Mouse (Mus musculus) embryonic facial prominence, embryonic 10.5 days (tissue): ENCODE data around the gene Tnfrsf13c. TPM values are rescaled to one million over a fixed set of nuclear protein-coding genes. Genes with fewer than 3 reads are reported as not detected.

Source experiments
- DNase-seq: peaks from one replicate; pipeline ENCODE4 v3.0.0-alpha.2; 2017; ENCODE audit warnings: low spot score
- H3K27ac ChIP-seq: fragments of 300-500 bp; sonication (generic); replicated peaks from 2 replicates; pipeline ENCODE4 v1.5.1; 2016; ENCODE audit warnings: mild to moderate bottlenecking
- H3K27me3 ChIP-seq: fragments of 300-500 bp; sonication (generic); replicated peaks from 2 replicates; pipeline ENCODE4 v1.6.1; 2016; ENCODE audit warnings: low read depth, mild to moderate bottlenecking; ENCODE audit not compliant: poor library complexity, severe bottlenecking
- H3K36me3 ChIP-seq: fragments of 300-500 bp; sonication (generic); replicated peaks from 2 replicates; pipeline ENCODE4 v1.6.1; 2016; ENCODE audit warnings: mild to moderate bottlenecking, moderate library complexity
- H3K4me1 ChIP-seq: fragments of 300-500 bp; sonication (generic); 2 replicates; pipeline ENCODE4 v1.6.1; 2016
- H3K4me3 ChIP-seq: fragments of 300-500 bp; sonication (generic); 2 replicates; pipeline ENCODE4 v1.5.1; 2016; ENCODE audit warnings: mild to moderate bottlenecking, moderate library complexity
- H3K9me3 ChIP-seq: fragments of 300-500 bp; sonication (generic); 2 replicates; pipeline ENCODE4 v1.6.1; 2016; ENCODE audit warnings: mild to moderate bottlenecking
- WGBS: fragments of 180-500 bp; shearing (Covaris S2); methylation state at CpG from one replicate; pipeline ENCODE4 v1.1.7; 2016; 5-methylcytosine and 5-hydroxymethylcytosine counted together
- polyA plus RNA-seq: library from polyadenylated mRNA; unstranded; fragments of >200 nt; fragmentation: Nextera tagmentation; extraction: Ambion mirVana; gene quantifications from 2 replicates; pipeline ENCODE4 v1.2.1, GENCODE M21; 2016

Gene Tnfrsf13c
- polyA plus RNA-seq, 1 experiment from 2014 or later, result 0.75 TPM

DNA sequence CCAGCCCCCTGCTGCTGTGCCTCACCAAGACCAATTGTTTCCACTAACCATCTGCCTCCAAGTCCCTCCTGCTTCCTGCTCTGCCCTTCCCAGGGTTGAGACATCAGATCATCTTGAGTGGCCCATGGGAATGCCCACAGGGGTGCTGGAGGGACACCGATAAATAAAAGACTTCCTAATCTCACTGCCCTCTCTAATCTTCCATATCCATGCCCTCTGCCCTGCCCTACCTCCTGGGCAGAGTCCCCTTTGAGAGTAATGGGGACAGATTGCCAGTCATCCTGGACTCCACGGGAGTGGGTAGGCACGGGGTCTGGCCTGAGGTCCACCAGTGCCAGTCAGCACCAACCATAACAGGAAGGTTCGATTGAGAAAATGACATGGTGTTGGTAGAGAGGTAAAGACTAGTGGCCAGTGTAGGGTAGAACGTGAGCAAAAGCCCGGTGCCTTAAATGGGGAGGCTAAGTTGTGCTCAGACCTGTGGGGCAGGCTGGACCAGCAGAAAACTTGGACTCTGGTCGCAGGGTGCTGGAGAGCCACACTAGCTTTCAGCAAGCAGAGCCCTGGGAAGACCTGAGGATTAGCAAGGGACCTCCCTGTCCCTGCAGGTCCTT lies 540 bp upstream of the Tnfrsf13c start:
- 30% methylated on average over 7 of the region's 7 CpGs for WGBS
- Histone ChIP-seq H3K27me3 (peaks cover 64% of the 10 kb centered on the region), H3K27ac (0 out of 2 replicates have a peak overlapping the region, but pooled peaks have one; percentile 24)

DNA sequence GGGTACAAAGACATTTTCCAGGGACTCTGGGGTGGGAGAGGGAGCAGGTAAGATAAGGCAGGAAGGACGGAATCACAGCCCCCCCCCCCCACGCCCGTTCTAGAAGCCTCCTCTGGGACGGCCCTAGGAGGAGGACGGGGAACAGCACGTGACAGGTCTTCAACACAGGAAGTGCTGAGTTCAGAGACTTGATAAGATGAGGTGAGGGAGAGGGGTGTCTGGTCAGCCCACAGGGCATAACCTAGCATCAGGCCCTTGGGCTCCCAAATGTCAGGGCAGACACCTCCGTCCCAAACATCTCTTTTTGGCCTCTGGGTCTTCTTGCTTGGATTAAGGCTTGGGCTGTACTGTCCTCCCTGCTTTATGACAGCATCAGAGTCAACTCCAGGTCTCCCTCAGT lies 918 bp downstream of the Tnfrsf13c start:
- DNase-seq, result no peak
- peaks cover 74% of the 10 kb centered on the region for H3K27me3 ChIP-seq
- 45% methylated on average over 7 of the region's 7 CpGs for WGBS
- peaks cover 42% of the 10 kb centered on the region for H3K4me1 ChIP-seq
- H3K4me3 ChIP-seq, result peak overlapping the region; percentile 54
- no peak overlapping the region for H3K27ac ChIP-seq
- H3K36me3 ChIP-seq, result no peaks in the 10 kb centered on the region
- no peaks in the 10 kb centered on the region for H3K9me3 ChIP-seq

More for the DNA sequence above, 540 bp upstream of the Tnfrsf13c start:
- DNase-seq, result no peak
- Histone ChIP-seq H3K36me3 (no peaks in the 10 kb centered on the region), H3K4me3 (peak overlapping the region; percentile 54), H3K9me3 (no peaks in the 10 kb centered on the region), H3K4me1 (peaks cover 43% of the 10 kb centered on the region)

DNA sequence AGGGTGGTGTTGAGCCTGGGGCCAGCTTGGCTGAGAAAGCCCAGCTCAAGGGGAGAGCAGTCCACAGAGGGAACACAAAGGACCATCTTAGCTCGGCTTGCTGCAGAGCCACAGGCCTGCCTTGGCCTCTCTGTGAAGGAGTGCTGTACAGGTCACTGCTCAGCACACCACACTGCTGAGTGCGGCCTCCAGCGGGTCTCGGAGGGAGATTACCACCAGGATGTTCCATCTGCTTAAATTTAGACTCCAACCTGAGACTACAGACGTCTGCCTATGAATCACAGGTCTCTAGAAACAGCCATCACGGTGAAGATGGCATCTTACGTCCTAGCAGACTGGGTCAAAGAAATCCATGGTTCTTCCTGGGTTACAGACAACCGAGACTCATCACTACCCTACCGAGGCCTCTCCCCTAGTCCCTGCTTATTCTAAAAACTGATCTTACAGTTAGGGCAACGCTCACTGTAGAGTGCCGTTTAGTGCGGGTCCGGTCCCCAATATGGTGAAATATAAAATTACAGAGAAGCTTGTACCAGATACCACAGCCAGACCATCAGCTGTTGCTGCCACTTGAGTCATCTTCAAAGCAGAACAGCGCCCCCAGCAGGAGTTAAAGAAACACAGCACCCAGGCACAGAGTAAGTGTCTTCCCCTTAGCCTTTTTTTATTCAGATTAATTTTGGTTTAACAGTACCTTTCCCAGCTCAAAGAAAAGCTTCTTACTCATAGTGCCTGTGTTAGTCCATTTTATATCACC lies 2.9 kb downstream of the Tnfrsf13c start:
- peaks cover 57% of the 10 kb centered on the region for H3K4me1 ChIP-seq
- peaks cover 87% of the 10 kb centered on the region for H3K27me3 ChIP-seq

DNA sequence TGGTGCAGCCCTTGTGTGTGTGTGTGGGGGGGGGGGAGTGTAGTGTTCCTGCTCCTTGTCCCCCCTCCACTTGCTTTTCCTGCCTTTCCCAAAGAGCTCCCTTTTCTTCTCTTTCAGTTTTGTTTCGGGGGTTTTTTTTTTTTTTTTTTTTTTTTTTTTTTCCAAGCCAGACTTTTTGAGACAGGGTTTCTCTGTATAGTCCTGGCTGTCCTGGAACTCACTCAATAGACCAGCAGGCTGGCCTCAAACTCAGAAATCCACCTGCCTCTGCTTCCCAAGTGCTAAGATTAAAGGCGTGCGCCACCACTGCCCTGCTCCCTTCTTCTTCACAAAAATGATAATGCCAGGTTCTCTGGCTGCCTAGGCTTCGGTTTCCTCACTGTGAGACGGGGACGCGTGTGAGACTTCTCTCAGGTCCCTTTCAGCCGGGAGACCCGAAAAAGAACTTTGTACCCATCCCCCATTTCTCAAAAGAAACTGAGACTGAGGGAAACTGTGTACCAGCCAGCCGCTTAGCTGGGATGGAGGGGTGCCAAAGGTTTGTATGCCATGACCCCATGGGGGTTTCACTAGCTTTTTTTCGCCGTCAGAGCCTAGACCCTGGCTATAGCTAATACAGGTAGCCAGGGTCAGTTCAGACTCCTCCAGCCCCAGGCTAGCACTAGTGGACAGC lies 4.0 kb downstream of the Tnfrsf13c start:
- no peak overlapping the region for H3K27ac ChIP-seq
- H3K27me3 ChIP-seq, result peaks cover 87% of the 10 kb centered on the region
- H3K4me3 ChIP-seq, result no peak overlapping the region
- H3K36me3 ChIP-seq, result no peaks in the 10 kb centered on the region
- no peak for DNase-seq
- no peaks in the 10 kb centered on the region for H3K9me3 ChIP-seq
- WGBS, result 58% methylated on average over 12 of the region's 12 CpGs
- peaks cover 65% of the 10 kb centered on the region for H3K4me1 ChIP-seq

More for the DNA sequence above, 2.9 kb downstream of the Tnfrsf13c start:
- no peak overlapping the region for H3K27ac ChIP-seq
- H3K36me3 ChIP-seq, result no peaks in the 10 kb centered on the region
- no peak overlapping the region for H3K4me3 ChIP-seq
- DNase-seq, result peak; percentile 11
- WGBS, result 51% methylated on average over 14 of the region's 14 CpGs
- H3K9me3 ChIP-seq, result no peaks in the 10 kb centered on the region

DNA sequence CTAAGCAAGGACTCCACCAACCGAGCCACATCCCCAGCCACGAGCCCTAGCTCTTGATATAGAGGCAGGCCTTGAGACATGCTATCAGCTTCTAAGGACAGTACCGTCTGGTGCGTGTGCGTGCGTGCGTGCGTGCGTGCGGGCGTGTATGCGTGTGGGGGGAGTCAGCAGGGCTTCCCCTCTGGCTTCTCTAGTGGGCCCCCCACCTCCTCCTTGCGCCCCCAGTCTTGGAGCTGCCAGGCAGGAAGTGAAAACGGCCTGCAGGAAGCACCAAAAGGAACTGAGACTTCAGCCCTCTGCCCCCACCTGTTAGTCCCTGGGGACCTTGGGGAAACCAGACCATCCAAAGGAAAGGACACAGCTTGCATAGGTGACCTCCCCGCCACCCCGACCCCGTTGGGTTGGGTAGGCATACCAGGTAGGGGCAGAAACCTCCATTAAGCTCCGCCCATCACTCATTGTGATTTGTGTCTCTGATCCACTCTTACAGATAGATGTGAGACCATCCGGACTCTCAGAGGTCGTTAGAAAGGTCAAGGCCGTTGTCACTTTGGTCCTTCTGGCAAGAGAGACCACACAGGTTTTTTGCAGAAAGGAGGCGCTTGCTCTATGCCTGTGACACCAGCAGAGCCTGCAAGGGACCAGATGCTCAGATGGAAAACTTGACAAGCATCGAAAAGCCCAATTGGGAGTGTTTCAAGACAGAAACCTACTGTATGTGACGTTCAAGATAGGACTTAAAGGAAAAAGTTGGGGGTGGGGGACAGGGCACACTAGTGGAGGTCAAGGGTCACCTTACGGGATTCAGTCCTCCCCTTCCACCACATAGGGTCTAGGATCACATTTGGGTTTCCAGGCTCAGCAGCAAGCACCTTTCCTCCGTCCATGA lies 5.1 kb downstream of the Tnfrsf13c start:
- Histone ChIP-seq H3K9me3 (no peaks in the 10 kb centered on the region), H3K36me3 (no peaks in the 10 kb centered on the region), H3K4me1 (peaks cover 56% of the 10 kb centered on the region), H3K4me3 (no peak overlapping the region), H3K27me3 (peaks cover 87% of the 10 kb centered on the region), H3K27ac (no peak overlapping the region)
- WGBS, result 74% methylated on average over 26 of the region's 26 CpGs
- DNase-seq, result no peak

DNA sequence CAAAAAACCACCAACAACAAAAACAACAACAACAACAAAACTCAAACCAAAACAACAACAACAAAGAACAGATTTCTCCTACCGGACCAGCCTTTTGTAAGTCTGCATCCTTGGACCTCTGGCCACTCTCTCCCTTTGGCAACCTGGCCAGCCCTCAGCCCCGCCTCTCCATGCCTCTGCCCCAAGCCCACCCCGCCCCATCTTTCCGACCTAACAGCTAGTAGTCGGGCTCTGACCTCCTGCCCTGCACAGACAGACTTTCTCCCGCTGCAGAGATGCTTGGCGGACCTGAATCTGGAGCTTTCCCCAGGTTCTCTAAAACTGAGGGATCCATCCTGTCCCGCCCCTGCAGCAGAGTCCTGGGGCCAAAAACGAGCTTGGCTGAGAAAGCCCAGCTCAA lies 6.2 kb downstream of the Tnfrsf13c start:
- no peak overlapping the region for H3K27ac ChIP-seq
- DNase-seq, result peak; percentile 15
- H3K27me3 ChIP-seq, result peaks cover 87% of the 10 kb centered on the region
- H3K4me3 ChIP-seq, result no peak overlapping the region
- H3K4me1 ChIP-seq, result peaks cover 50% of the 10 kb centered on the region
- no peaks in the 10 kb centered on the region for H3K9me3 ChIP-seq
- 18% methylated on average over 9 of the region's 9 CpGs for WGBS
- no peaks in the 10 kb centered on the region for H3K36me3 ChIP-seq

DNA sequence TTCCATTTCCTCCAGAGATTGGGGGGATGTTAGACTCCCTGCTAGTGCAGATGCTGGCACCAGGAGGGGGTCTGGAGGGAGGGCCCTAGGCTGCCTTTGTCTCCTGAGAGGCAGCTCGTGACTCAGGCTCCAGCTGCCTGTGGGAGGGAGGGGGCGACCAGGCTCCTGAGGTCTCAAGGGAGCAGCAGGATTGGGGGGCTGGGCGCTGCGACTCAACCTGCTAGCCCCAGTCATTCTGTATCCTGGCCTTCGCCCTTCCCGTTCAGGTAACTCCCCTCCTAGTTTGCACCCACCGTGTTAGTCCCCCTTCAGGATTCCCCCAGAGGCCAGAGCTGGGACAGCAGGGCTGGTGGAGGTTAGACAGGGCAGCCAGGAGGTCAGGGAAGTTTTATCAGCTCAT lies 7.1 kb downstream of the Tnfrsf13c start:
- H3K9me3 ChIP-seq, result no peaks in the 10 kb centered on the region
- DNase-seq, result peak; percentile 34
- H3K27ac ChIP-seq, result no peak overlapping the region; the same call in 1 of the 2 replicates
- peaks cover 87% of the 10 kb centered on the region for H3K27me3 ChIP-seq
- no peak overlapping the region for H3K4me3 ChIP-seq
- H3K36me3 ChIP-seq, result no peaks in the 10 kb centered on the region
- peaks cover 59% of the 10 kb centered on the region for H3K4me1 ChIP-seq
- 10% methylated on average over 7 of the region's 7 CpGs for WGBS

DNA sequence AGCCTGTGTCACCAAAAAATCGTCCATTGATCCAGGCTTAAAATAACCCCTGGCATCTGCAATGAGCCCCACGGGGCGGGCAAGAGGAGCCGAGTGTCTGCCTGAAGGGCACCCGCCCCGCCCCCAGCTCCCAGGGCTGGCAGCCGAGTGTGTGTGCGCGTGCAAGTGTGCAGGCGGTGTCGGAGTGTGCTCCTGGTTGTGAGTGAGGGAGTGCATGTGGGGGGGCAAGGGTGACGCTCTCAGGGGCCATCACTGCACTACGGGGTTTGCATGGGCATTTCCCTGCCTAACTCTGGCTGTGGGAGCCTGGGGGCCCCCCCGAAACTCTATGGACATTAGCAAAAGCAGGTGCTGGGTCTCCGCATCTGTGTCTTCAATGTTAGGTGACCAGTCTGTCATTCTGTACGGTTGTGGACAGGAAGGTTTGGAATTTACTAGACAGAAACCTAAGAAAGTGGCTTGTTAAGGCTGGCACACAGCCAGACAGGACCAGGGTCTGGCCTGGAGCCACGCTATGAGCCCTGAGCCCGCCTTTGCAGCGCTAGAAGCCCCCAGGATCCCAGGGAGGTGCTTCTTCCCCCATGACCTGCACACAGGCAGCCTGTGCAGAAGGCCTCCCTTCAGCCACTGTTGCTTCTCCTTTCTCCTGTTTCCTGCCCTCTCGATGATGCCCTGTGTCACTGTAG lies 7.9 kb downstream of the Tnfrsf13c start:
- Histone ChIP-seq H3K4me3 (no peak overlapping the region), H3K36me3 (no peaks in the 10 kb centered on the region), H3K27ac (no peak overlapping the region), H3K9me3 (no peaks in the 10 kb centered on the region), H3K4me1 (peaks cover 66% of the 10 kb centered on the region), H3K27me3 (peaks cover 89% of the 10 kb centered on the region)
- WGBS, result 43% methylated on average over 20 of the region's 20 CpGs
- DNase-seq, result no peak

DNA sequence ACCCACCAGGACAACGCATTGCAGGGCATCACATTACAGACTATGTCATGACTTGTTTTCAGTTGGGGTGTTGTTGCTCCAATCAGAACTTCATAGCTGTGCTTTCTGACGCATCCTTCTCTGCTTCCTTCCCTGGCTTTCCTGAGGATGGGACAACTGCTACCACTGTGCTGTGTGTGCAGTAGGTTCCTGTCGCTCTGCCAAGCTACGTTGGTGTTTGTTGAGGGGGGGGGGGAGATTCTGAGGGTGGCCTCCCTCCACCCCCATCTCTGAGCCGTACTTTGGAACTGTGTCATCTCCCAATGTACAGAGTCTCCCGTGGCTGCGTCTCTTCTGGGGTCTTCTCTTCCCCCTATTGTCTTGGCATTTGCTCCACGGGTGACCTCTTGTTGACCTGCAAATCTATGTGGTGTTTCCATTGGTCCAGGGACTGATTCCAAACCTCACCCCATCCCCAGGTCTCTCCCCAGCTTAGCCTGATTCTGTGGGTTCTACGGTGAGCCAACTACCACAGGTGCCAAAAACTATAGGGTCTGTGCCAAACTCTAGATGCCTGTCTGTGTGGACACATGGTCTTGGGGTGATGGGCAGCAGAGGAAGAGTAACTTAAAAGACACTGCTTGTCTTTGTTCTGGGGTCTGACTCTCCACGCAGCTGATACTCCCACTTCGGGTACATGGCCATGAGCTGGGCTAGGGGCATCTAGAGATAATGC lies 8.7 kb downstream of the Tnfrsf13c start:
- Histone ChIP-seq H3K4me3 (no peak overlapping the region), H3K36me3 (no peaks in the 10 kb centered on the region), H3K27ac (no peak overlapping the region), H3K27me3 (peaks cover 89% of the 10 kb centered on the region), H3K4me1 (peaks cover 67% of the 10 kb centered on the region), H3K9me3 (no peaks in the 10 kb centered on the region)
- WGBS, result 40% methylated on average over 11 of the region's 11 CpGs
- DNase-seq, result no peak

DNA sequence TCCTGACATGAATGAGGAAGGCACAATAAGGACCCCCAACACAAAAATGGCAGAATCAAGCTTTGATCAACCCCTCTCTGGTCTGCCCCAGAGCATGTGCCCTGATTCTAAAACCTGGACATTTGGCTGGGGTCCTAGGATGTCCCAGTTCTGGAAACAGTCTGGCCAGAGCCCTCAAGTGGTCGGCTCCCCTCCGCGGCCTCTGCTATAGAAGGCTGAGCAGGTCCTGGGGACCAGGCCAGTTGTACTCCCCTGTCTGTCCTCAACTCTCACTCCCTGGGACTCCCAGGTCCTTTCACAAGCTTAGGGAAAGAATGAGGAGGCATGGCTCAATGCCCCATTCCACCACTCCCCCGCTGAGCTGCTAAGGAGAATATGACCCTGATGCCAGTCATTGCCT lies 10.9 kb downstream of the Tnfrsf13c start:
- DNase-seq, result no peak
- peaks cover 59% of the 10 kb centered on the region for H3K4me1 ChIP-seq
- H3K27me3 ChIP-seq, result peaks cover 97% of the 10 kb centered on the region
- WGBS, result 6% methylated on average over 4 of the region's 4 CpGs
- H3K27ac ChIP-seq, result no peak overlapping the region
- peak overlapping the region; percentile 61 for H3K4me3 ChIP-seq
- no peaks in the 10 kb centered on the region for H3K9me3 ChIP-seq
- no peaks in the 10 kb centered on the region for H3K36me3 ChIP-seq

DNA sequence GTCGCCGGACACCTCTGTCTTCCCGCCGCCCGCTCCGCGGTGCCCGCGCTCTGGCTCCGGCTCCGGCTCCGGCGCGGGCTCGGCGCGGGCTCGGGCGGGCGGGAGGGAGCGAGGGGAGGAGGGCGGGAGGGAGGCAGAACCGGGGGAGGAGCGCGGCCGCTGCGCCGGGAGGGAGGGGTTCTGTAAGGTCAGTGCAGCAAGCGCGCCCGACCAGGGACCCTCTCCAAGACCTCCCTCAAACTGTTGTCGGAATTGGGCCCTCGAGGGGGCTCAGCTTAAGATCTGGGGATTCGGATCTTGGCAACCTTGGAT lies 11.5 kb downstream of the Tnfrsf13c start, which contains the start of gene Shisa8:
Gene Shisa8 (minus strand): TSS at position 64 of the 312 bp plus-strand sequence.
- H3K9me3 ChIP-seq, result no peaks in the 10 kb centered on the region
- peak within 1 kb of the TSS; percentile 55; the same call in 1 of the 2 replicates for H3K27ac ChIP-seq
- H3K27me3 ChIP-seq, result peaks cover 98% of the 10 kb centered on the region
- peaks cover 59% of the 10 kb centered on the region for H3K4me1 ChIP-seq
- peak within 1 kb of the TSS; percentile 61 for H3K4me3 ChIP-seq
- H3K36me3 ChIP-seq, result no peaks in the 10 kb centered on the region
- peak; percentile 65 for DNase-seq
- WGBS, result under 1% methylated on average over 34 of the region's 34 CpGs
